Mouse (Mus musculus): ENCODE data around the gene Unc45a. TPM values are rescaled to one million over a fixed set of nuclear protein-coding genes. Genes with fewer than 3 reads are reported as not detected.
A peak's percentile ranks its signal among the peaks of the same experiment; 100 is the strongest.
"Not testable (repeated sequence)": the region's sequence is repeated elsewhere in the genome, so short reads cannot be mapped to it uniquely, and the experiment has no call there.

Unc45a gene
- polyA plus RNA-seq, 1 experiment from 2014 or later, result 10.3 TPM

GRCm38 (mm10) chr7:80324816-80325119, 16.0 kb downstream of the Unc45a start:
- H3K9me3 ChIP-seq (replicated peaks); ATAC-seq (ENCODE audit: low read depth); H3K27me3 ChIP-seq; DNase-seq: not testable (repeated sequence)
- Histone ChIP-seq H3K4me2 (peak overlapping the region; percentile 83), H3K9ac (peak overlapping the region; percentile 59; the same call in 1 of the 2 replicates), H3K4me3 (replicated peaks) (peak overlapping the region; percentile 66), H3K27ac (peak overlapping the region; percentile 69; the same call in 1 of the 2 replicates), H3K36me3 (peaks cover 56% of the 10 kb centered on the region), H3K4me1 (replicated peaks) (peaks cover 27% of the 10 kb centered on the region)
- 39% methylated on average over 4 of the region's 5 CpGs for WGBS (ENCODE audit: insufficient replicate concordance)

- DNase-seq, result peak; percentile 93
- H3K4me2 ChIP-seq, result peak within 1 kb of the TSS; percentile 83
- under 1% methylated on average over 38 of the region's 38 CpGs for WGBS (ENCODE audit: insufficient replicate concordance)
- peak within 1 kb of the TSS; percentile 66 for H3K4me3 ChIP-seq (replicated peaks)
- peaks cover 27% of the 10 kb centered on the region for H3K4me1 ChIP-seq (replicated peaks)
- ATAC-seq (ENCODE audit: low read depth), result peak; percentile 99
- H3K9ac ChIP-seq, result peak within 1 kb of the TSS; percentile 77
- peak within 1 kb of the TSS; percentile 75 for H3K27ac ChIP-seq
- H3K36me3 ChIP-seq, result peaks cover 55% of the 10 kb centered on the region
- no peaks in the 10 kb centered on the region for H3K27me3 ChIP-seq
- H3K9me3 ChIP-seq (replicated peaks), result no peaks in the 10 kb centered on the region
Measured at GRCm38 (mm10) chr7:80324043-80324815, 16.6 kb downstream of the Unc45a start, which contains the start of gene Rccd1. Gene Rccd1, minus strand, starts transcription at chr7:80324454.

- Histone ChIP-seq H3K4me2 (peak overlapping the region; percentile 83), H3K4me1 (replicated peaks) (peaks cover 27% of the 10 kb centered on the region), H3K27me3 (no peaks in the 10 kb centered on the region), H3K9me3 (replicated peaks) (no peaks in the 10 kb centered on the region), H3K4me3 (replicated peaks) (peak overlapping the region; percentile 66), H3K27ac (peak overlapping the region; percentile 75; the same call in 1 of the 2 replicates), H3K36me3 (peaks cover 53% of the 10 kb centered on the region), H3K9ac (peak overlapping the region; percentile 77)
- no peak for ATAC-seq (ENCODE audit: low read depth)
- DNase-seq, result no peak
- WGBS (ENCODE audit: insufficient replicate concordance), result 11% methylated on average over 8 of the region's 8 CpGs
Measured at GRCm38 (mm10) chr7:80323336-80323735, 17.5 kb downstream of the Unc45a start.

GRCm38 (mm10) chr7:80319846-80320496, 20.8 kb downstream of the Unc45a start:
- WGBS (ENCODE audit: insufficient replicate concordance), result 81% methylated on average over 19 of the region's 19 CpGs
- Histone ChIP-seq H3K4me2 (no peak overlapping the region), H3K9ac (no peak overlapping the region), H3K9me3 (replicated peaks) (no peaks in the 10 kb centered on the region), H3K4me3 (replicated peaks) (no peak overlapping the region), H3K4me1 (replicated peaks) (peaks cover 22% of the 10 kb centered on the region), H3K27ac (no peak overlapping the region), H3K27me3 (no peaks in the 10 kb centered on the region), H3K36me3 (peaks cover 55% of the 10 kb centered on the region)
- DNase-seq, result no peak
- ATAC-seq (ENCODE audit: low read depth), result no peak

GRCm38 (mm10) chr7:80318670-80319069, 22.1 kb downstream of the Unc45a start:
- Histone ChIP-seq H3K9ac (no peak overlapping the region), H3K4me3 (replicated peaks) (no peak overlapping the region), H3K4me2 (no peak overlapping the region), H3K36me3 (peaks cover 68% of the 10 kb centered on the region), H3K27ac (no peak overlapping the region), H3K27me3 (no peaks in the 10 kb centered on the region), H3K9me3 (replicated peaks) (no peaks in the 10 kb centered on the region), H3K4me1 (replicated peaks) (peaks cover 20% of the 10 kb centered on the region)
- DNase-seq (no peak), ATAC-seq (ENCODE audit: low read depth) (no peak)
- WGBS (ENCODE audit: insufficient replicate concordance), result 90% methylated on average over 4 of the region's 4 CpGs

GRCm38 (mm10) chr7:80317439-80318115, 23.2 kb downstream of the Unc45a start:
- H3K4me3 ChIP-seq (replicated peaks), result no peak overlapping the region
- H3K9me3 ChIP-seq (replicated peaks), result no peaks in the 10 kb centered on the region
- no peak overlapping the region for H3K4me2 ChIP-seq
- H3K27me3 ChIP-seq, result no peaks in the 10 kb centered on the region
- H3K36me3 ChIP-seq, result peaks cover 79% of the 10 kb centered on the region
- ATAC-seq (ENCODE audit: low read depth) (no peak), DNase-seq (no peak)
- no peak overlapping the region for H3K27ac ChIP-seq
- WGBS (ENCODE audit: insufficient replicate concordance), result 72% methylated on average over 1 of the region's 1 CpGs
- H3K9ac ChIP-seq, result no peak overlapping the region
- H3K4me1 ChIP-seq (replicated peaks), result peaks cover 9% of the 10 kb centered on the region

- H3K4me3 ChIP-seq (replicated peaks), result no peak overlapping the region
- ATAC-seq (ENCODE audit: low read depth) (no peak), DNase-seq (no peak)
- no peak overlapping the region for H3K27ac ChIP-seq
- H3K27me3 ChIP-seq, result no peaks in the 10 kb centered on the region
- H3K4me2 ChIP-seq, result no peak overlapping the region
- no peaks in the 10 kb centered on the region for H3K9me3 ChIP-seq (replicated peaks)
- peaks cover 94% of the 10 kb centered on the region for H3K36me3 ChIP-seq
- WGBS (ENCODE audit: insufficient replicate concordance), result 72% methylated on average over 2 of the region's 2 CpGs
- H3K9ac ChIP-seq, result no peak overlapping the region
- no peaks in the 10 kb centered on the region; the same call in 1 of the 2 replicates for H3K4me1 ChIP-seq (replicated peaks)
Measured at GRCm38 (mm10) chr7:80315733-80316132, 25.1 kb downstream of the Unc45a start.

- no peak overlapping the region for H3K4me2 ChIP-seq
- no peaks in the 10 kb centered on the region for H3K4me1 ChIP-seq (replicated peaks)
- ATAC-seq (ENCODE audit: low read depth) (no peak), DNase-seq (no peak)
- H3K27me3 ChIP-seq, result no peaks in the 10 kb centered on the region
- peaks cover 99% of the 10 kb centered on the region for H3K36me3 ChIP-seq
- no peak overlapping the region for H3K27ac ChIP-seq
- WGBS (ENCODE audit: insufficient replicate concordance), result 85% methylated on average over 7 of the region's 7 CpGs
- H3K9ac ChIP-seq, result no peak overlapping the region
- H3K9me3 ChIP-seq (replicated peaks), result no peaks in the 10 kb centered on the region
- no peak overlapping the region for H3K4me3 ChIP-seq (replicated peaks)
Measured at GRCm38 (mm10) chr7:80310771-80311170, 30.0 kb downstream of the Unc45a start.

GRCm38 (mm10) chr7:80307766-80308165, 33.0 kb downstream of the Unc45a start:
- H3K9me3 ChIP-seq (replicated peaks), result no peaks in the 10 kb centered on the region
- 86% methylated on average over 3 of the region's 3 CpGs for WGBS (ENCODE audit: insufficient replicate concordance)

GRCm38 (mm10) chr7:80301522-80301921, 39.3 kb downstream of the Unc45a start:
- Histone ChIP-seq H3K4me1 (replicated peaks) (peaks cover 35% of the 10 kb centered on the region), H3K36me3 (peaks cover 98% of the 10 kb centered on the region), H3K27me3 (no peaks in the 10 kb centered on the region), H3K9me3 (replicated peaks) (no peaks in the 10 kb centered on the region), H3K4me3 (replicated peaks) (no peak overlapping the region), H3K4me2 (no peak overlapping the region), H3K9ac (no peak overlapping the region), H3K27ac (no peak overlapping the region)
- 84% methylated on average over 2 of the region's 2 CpGs for WGBS (ENCODE audit: insufficient replicate concordance)
- no peak for ATAC-seq (ENCODE audit: low read depth)
- no peak for DNase-seq

More at GRCm38 (mm10) chr7:80307766-80308165, 33.0 kb downstream of the Unc45a start:
- Histone ChIP-seq H3K27me3 (no peaks in the 10 kb centered on the region), H3K4me3 (replicated peaks) (no peak overlapping the region), H3K4me1 (replicated peaks) (no peaks in the 10 kb centered on the region), H3K36me3 (peaks cover 99% of the 10 kb centered on the region), H3K27ac (no peak overlapping the region), H3K4me2 (no peak overlapping the region), H3K9ac (no peak overlapping the region)
- DNase-seq (no peak), ATAC-seq (ENCODE audit: low read depth) (no peak)

GRCm38 (mm10) chr7:80299568-80299967, 41.2 kb downstream of the Unc45a start:
- no peak for ATAC-seq (ENCODE audit: low read depth)
- WGBS (ENCODE audit: insufficient replicate concordance), result 87% methylated on average over 3 of the region's 3 CpGs
- H3K9ac ChIP-seq, result no peak overlapping the region

More at GRCm38 (mm10) chr7:80299568-80299967, 41.2 kb downstream of the Unc45a start:
- no peak overlapping the region for H3K4me2 ChIP-seq
- no peak overlapping the region for H3K4me3 ChIP-seq (replicated peaks)
- H3K4me1 ChIP-seq (replicated peaks), result peaks cover 47% of the 10 kb centered on the region
- peaks cover 83% of the 10 kb centered on the region for H3K36me3 ChIP-seq
- H3K9me3 ChIP-seq (replicated peaks), result no peaks in the 10 kb centered on the region
- DNase-seq, result no peak
- H3K27me3 ChIP-seq, result no peaks in the 10 kb centered on the region
- no peak overlapping the region for H3K27ac ChIP-seq

Measured in liver, embryonic 13.5 days (tissue).